Mouse (Mus musculus) olfactory bulb, adult 2 months (tissue): ENCODE measurements around the gene Cdh4. TPM values are rescaled to one million over a fixed set of nuclear protein-coding genes. Genes with fewer than 3 reads are reported as not detected.

ENCODE experiments used
- H3K27ac ChIP-seq: fragments of 200-500 bp; 2 replicates; pipeline ENCODE4 v1.5.1; 2012; ENCODE audit warnings: low read depth, low read length; ENCODE audit not compliant: insufficient read depth
- H3K4me1 ChIP-seq: fragments of 200-500 bp; 2 replicates; pipeline ENCODE4 v1.6.1; 2012; ENCODE audit warnings: low read length; ENCODE audit not compliant: control insufficient read depth, insufficient read depth
- H3K4me3 ChIP-seq: fragments of 200-500 bp; 2 replicates; pipeline ENCODE4 v1.5.1; 2012; ENCODE audit warnings: mild to moderate bottlenecking, low read depth, low read length, moderate library complexity; ENCODE audit not compliant: insufficient read depth
- CTCF ChIP-seq: fragments of 200-500 bp; IDR thresholded peaks from 2 replicates; pipeline ENCODE4 v1.5.1; 2012; ENCODE audit warnings: low read depth, mild to moderate bottlenecking, low read length, moderate library complexity; ENCODE audit not compliant: insufficient read depth
- POLR2A ChIP-seq: fragments of 200-500 bp; IDR thresholded peaks from 2 replicates; pipeline ENCODE4 v1.6.1; 2012; ENCODE audit warnings: mild to moderate bottlenecking, low read depth, low read length, moderate library complexity; ENCODE audit not compliant: insufficient read depth
- WGBS: fragments of 180-500 bp; shearing (Covaris S2); methylation state at CpG from one replicate; pipeline ENCODE4 v1.1.7; 2018; 5-methylcytosine and 5-hydroxymethylcytosine counted together
- polyA plus RNA-seq: library from polyadenylated mRNA; stranded (reverse); fragments of >200 nt; gene quantifications from 2 replicates; pipeline ENCODE4 v1.2.4, GENCODE M21; 2012; ENCODE audit warnings: low replicate concordance; ENCODE audit not compliant: missing spikeins, insufficient read depth, insufficient read length

Gene Cdh4
- polyA plus RNA-seq, 1 experiment, result not detected

DNA sequence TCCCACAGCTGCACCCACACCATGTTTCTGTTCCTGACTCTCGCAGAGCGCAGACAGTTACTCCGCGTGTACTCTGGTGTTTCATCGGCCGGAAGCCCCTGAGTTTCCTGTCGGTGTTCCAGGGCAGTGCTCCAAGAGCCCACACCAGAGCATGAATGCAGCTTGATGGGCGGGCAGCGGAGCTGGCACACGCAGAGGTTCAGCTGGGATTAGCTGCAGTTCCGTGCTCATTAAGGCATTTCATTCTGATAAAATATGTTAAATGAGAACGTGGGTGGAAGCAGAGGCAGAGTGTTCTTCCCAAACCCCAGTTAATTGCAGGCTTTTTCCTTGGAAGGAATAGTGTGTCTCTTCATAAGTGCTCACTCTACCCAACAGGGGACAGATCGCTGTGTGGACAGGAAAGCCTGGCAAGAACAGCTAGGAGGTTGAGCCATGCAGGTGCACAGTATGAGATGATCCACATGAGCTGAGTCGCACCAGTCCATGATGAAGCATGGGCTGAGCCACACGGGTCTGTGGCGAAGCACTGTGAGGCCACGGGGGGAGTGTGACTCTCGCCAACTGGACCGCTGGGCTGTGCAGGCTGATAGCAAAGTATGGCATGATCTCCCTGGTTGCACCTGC, 357.8 kb downstream of the Cdh4 start:
- Histone ChIP-seq H3K4me3 (no peak overlapping the region), H3K4me1 (peaks cover 50% of the 10 kb centered on the region), H3K27ac (peak overlapping the region; percentile 31)
- WGBS, result 18% methylated on average over 19 of the region's 19 CpGs
- TF ChIP-seq CTCF (no peak), POLR2A (no peak)

DNA sequence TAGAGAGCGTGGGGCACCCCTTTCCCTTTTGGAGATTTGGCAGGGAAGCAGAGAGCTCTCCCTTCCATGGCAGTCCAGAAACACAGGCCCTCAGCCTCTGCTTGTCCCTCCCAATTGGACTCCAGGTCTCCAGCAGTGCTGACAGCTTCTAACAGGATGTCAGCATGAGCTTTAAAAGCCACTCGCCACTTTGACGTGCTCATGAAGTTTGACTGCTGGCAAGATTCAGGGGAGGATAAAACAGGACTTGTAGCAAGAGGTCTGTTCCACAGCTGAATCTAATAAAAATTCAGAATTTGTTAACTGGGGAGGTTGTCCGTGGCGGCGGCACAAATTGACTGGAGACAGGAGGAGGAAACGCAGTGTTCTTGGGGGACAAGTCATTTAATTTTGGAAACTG, 358.8 kb downstream of the Cdh4 start:
- WGBS, result 62% methylated on average over 7 of the region's 7 CpGs
- no peak for TF ChIP-seq POLR2A
- TF ChIP-seq CTCF, result no peak
- no peak overlapping the region for H3K27ac ChIP-seq
- peaks cover 41% of the 10 kb centered on the region for H3K4me1 ChIP-seq
- H3K4me3 ChIP-seq, result no peak overlapping the region

DNA sequence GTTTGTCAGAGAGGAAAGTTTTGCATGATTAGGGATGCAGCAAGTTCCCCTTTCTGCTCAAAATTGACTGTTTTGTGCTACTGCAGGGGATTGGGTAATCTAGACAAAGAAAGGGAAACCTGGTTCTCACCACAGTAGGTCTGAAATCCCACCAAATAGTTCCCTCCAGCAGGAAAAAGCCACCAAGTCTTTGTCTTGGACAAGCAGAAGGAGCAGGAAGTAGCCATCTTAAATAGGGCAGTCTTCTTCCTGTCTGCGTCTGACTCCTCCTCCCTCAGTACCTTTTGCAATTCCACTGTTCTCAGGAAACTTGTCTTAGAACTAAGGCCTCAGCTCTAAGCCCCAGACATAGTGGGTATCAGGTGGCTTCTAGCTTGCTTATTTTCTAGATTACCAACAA, 360.2 kb downstream of the Cdh4 start:
- Histone ChIP-seq H3K4me3 (no peak overlapping the region), H3K4me1 (peaks cover 38% of the 10 kb centered on the region), H3K27ac (no peak overlapping the region)
- TF ChIP-seq CTCF, result no peak
- no peak for TF ChIP-seq POLR2A
- whole genome bisulfite sequencing, result 96% methylated on average over 1 of the region's 1 CpGs

DNA sequence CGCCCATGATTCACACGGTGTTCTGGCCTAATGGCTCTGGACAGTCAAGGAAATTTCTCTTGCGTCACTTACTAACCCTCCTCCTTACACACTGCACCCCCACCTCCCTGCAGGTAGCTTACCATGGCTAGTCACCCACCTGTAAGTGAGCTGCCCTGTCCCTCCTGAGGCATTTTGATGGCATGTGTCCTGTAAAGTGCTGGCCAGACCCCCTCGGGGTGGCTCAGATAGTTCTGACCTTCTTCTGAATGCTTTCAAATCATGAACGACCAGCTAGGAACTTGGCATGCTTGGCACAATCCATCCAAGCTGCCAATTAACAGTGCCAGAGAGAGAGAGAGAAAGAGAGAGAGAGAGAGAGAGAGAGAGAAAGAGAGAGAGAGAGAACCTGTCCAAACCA, 368.9 kb downstream of the Cdh4 start:
- peaks cover 29% of the 10 kb centered on the region for H3K4me1 ChIP-seq
- H3K27ac ChIP-seq, result no peak overlapping the region
- no peak overlapping the region for H3K4me3 ChIP-seq
- no peak for TF ChIP-seq POLR2A
- TF ChIP-seq CTCF, result no peak
- WGBS, result 62% methylated on average over 5 of the region's 5 CpGs

DNA sequence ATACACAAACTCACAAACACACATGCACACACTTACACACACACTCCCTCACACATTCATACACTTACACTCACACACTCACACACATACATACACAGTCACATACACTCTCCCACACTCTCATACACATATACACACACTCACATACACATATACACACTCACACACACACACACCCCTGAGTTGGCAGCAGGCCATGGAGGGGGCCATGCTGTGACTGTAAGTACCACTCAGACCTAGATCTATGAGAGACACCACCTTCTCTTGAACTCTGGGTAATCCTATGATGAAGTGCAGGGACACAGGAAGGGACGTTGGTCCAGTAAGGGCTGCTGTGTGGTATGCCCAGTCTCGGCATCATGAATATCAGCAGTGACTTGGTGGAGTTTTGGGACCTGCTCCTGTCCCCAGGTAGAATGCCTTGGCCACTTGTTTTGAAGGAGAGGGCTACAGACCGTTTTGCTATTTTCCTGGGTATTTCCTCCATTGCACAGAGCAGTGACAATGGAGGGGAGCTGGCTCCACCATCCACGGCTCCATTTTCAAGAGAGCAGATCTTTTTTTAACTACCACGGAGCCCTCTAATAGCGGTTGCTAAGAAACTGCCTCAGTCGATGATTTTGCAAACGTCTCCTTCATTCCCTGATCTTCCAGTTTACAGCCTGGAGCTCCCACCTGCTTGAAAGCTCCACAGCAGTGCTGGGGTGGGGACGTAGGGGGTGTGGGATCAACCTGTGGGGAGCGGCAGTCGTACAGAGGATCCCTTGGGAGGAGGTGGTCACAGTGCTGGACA, 371.0 kb downstream of the Cdh4 start:
- H3K4me3 ChIP-seq, result no peak overlapping the region
- TF ChIP-seq POLR2A (no peak), CTCF (no peak)
- 37% methylated on average over 11 of the region's 11 CpGs for WGBS
- H3K4me1 ChIP-seq, result peaks cover 37% of the 10 kb centered on the region
- H3K27ac ChIP-seq, result peak overlapping the region; percentile 91

DNA sequence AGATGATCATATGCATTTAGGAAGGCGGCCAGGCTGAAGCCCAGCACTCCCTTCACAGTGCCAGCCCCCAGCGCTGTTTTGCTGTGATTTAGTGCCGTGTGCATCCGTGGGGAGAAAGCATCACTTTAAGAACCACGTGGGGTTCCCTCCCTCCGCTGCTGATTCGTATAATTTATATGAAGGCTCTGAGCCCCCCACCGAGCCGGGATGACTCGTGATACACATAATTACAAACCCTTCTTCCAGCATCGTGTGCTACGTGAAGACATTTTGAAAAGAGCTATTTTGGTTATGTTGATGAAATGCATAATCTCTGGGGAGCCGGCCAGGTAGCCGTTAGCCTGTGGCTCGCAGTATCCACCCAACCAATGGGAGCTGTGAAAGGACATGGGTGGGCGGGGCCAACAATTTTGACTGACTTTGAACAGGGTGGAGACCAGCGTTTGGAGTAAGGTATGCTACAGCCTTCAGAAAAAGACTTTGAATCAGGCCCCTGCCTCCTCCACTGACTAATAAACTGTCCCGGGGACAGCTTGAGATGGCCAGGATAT, 382.6 kb downstream of the Cdh4 start:
- peaks cover 65% of the 10 kb centered on the region for H3K4me1 ChIP-seq
- WGBS, result 16% methylated on average over 18 of the region's 18 CpGs
- H3K4me3 ChIP-seq, result no peak overlapping the region
- TF ChIP-seq POLR2A, result no peak
- TF ChIP-seq CTCF, result no peak
- peak overlapping the region; percentile 69 for H3K27ac ChIP-seq

DNA sequence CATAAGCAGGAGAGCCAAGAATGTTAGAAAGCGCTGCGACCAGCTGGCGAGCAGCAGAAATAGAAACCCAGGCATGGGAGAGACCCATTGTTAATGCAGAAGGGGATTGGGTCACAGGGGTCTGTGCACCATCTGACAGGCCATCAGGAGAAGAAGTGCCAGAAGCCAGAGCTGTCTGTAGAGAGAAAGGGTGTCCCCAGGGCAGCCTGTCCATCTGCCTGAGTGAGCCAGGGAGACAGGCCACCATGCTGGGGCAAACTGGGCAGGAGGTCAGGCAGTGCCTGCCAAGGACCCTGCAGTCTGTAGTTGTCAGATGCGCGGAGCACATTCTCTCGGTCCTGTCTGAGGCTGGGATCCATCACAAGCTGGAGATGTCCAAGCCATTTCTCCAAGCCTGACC, 386.7 kb downstream of the Cdh4 start:
- H3K4me1 ChIP-seq, result peaks cover 39% of the 10 kb centered on the region
- 64% methylated on average over 6 of the region's 6 CpGs for WGBS
- no peak for TF ChIP-seq CTCF
- no peak for TF ChIP-seq POLR2A
- no peak overlapping the region for H3K4me3 ChIP-seq
- peak overlapping the region; percentile 0; the same call in 1 of the 2 replicates for H3K27ac ChIP-seq

DNA sequence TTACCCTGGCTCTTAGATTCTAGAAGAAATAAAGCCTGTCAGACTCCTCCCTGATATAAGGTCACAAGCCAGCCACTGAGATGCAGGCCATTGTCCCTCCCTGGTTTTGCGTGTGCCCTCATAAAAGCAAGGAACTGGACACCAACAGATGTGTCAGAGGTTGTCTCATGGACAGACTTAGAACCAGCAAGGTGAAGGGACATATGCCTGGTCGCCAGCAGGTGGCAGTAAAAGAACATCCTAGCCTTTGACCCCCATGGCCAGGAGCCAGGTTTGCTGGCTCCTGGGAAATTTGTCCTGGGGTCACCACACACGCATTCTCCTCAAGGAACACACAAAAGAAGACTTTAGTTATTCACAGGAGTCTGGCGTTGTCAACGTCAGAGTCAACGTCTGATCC, 387.7 kb downstream of the Cdh4 start:
- no peak for TF ChIP-seq POLR2A
- TF ChIP-seq CTCF, result peak; percentile 69
- no peak overlapping the region for H3K27ac ChIP-seq
- peaks cover 29% of the 10 kb centered on the region for H3K4me1 ChIP-seq
- no peak overlapping the region for H3K4me3 ChIP-seq
- WGBS, result 51% methylated on average over 6 of the region's 6 CpGs

DNA sequence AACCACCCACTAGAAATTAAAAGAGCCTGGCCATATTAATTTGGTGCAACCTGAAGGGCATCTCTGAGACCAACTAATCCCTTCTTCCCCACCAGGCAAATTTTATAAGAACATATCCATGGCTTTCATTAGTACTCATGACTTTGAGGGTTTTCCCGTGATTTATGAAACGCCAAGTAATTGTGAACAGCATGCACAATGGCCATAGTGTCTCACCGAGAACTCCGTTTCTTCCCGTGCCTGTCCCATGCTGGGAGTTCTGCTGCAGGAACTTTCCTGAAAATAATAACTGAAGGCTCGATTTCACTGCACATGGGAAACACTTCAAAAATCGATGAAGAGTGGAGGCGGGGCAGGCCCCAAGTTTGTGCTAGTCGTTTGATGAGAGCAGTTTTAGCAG, 392.7 kb downstream of the Cdh4 start:
- no peak overlapping the region for H3K4me3 ChIP-seq
- 77% methylated on average over 9 of the region's 9 CpGs for WGBS
- no peak overlapping the region for H3K27ac ChIP-seq
- TF ChIP-seq CTCF (no peak), POLR2A (no peak)
- peaks cover 30% of the 10 kb centered on the region for H3K4me1 ChIP-seq
